Comparison of ENCODE assay signal across 8 mouse cellular contexts in genomic region chr13:95891491-95891925, GRCm38 (mm10). TPM values are rescaled to one million over a fixed set of nuclear protein-coding genes. Genes with fewer than 3 reads are reported as not detected.
A peak's percentile ranks its signal among the peaks of the same experiment; 100 is the strongest.
DNase-seq lines count a peak whose midpoint lies in the region; ATAC-seq lines count a peak whose summit lies in the region.

Iqgap2 (minus strand) TSS chr13:95891922.

- peak within 1 kb of the TSS; percentile 88 for H3K4me3 ChIP-seq in forebrain, embryonic 10.5 days

- ATAC-seq in monocyte, adult 5-6 weeks (replicated peaks; ENCODE audit: insufficient number of reproducible peaks, low FRiP score, low TSS enrichment, poor library complexity, severe bottlenecking) = no peak

- no peak for DNase-seq in left cerebral cortex, adult 8-10 months (ENCODE audit: low spot score in 2 of 2)
- DNase-seq in left cerebral cortex, adult 11 months (ENCODE audit: low spot score) = no peak
- no peak for DNase-seq in adrenal gland, postnatal 36 days
- no peak for DNase-seq in forebrain, embryonic 10.5 days (ENCODE audit: extremely low spot score, low spot score)
- no peak for DNase-seq in left cerebral cortex, postnatal 10 days (ENCODE audit: extremely low spot score in 1 of 2, low spot score in 2 of 2)
- no peak for DNase-seq in testis, postnatal 10 days (ENCODE audit: low spot score)
- no peak for DNase-seq in kidney, postnatal 14 days

- WGBS in forebrain, embryonic 10.5 days = under 1% methylated on average over 48 of the region's 48 CpGs

- H3K36me3 ChIP-seq in forebrain, embryonic 10.5 days (replicated peaks) = no peaks in the 10 kb centered on the region

- H3K9me3 ChIP-seq in forebrain, embryonic 10.5 days = no peaks in the 10 kb centered on the region

- peaks cover 13% of the 10 kb centered on the region for H3K27me3 ChIP-seq in forebrain, embryonic 10.5 days (ENCODE audit: poor library complexity, severe bottlenecking)

- peaks cover 56% of the 10 kb centered on the region for H3K4me1 ChIP-seq in forebrain, embryonic 10.5 days

- H3K27ac ChIP-seq in forebrain, embryonic 10.5 days = peak within 1 kb of the TSS; percentile 97

- intact Hi-C loops in left cerebral cortex, postnatal 10 days (cut with DNase I) = loop anchor here (5.0 kb wide), 1 partner anchor 154 kb away; no protein-coding TSS in a partner anchor

RNA-seq across cellular contexts. Expression of gene Iqgap2, which starts in this region (rescaled TPM):
- total RNA-seq in left cerebral cortex, adult 8-10 months (2022) = 10 to 100 TPM; 11.3 to 14.8 (median 13.1) TPM
- 100 to 1,000 TPM; 149 to 229 TPM for total RNA-seq in adrenal gland, postnatal 36 days (2021)
- 13.6 and 14.0 TPM in 2 replicates for polyA plus RNA-seq in forebrain, embryonic 10.5 days (2016; fragmentation: Nextera tagmentation; extraction: Ambion mirVana)
- 10 to 100 TPM; 10.9 TPM for total RNA-seq in left cerebral cortex, postnatal 10 days (2021)
- 51.2 to 86.8 TPM (median 55.9 TPM) in 3 replicates for total RNA-seq in monocyte, adult 5-6 weeks (2017)
